Mouse (Mus musculus): Measurements from ENCODE around the gene Palm3.
"Not testable (repeated sequence)": the region's sequence is repeated elsewhere in the genome, so short reads cannot be mapped to it uniquely, and the experiment has no call there.

The Palm3 gene

DNA sequence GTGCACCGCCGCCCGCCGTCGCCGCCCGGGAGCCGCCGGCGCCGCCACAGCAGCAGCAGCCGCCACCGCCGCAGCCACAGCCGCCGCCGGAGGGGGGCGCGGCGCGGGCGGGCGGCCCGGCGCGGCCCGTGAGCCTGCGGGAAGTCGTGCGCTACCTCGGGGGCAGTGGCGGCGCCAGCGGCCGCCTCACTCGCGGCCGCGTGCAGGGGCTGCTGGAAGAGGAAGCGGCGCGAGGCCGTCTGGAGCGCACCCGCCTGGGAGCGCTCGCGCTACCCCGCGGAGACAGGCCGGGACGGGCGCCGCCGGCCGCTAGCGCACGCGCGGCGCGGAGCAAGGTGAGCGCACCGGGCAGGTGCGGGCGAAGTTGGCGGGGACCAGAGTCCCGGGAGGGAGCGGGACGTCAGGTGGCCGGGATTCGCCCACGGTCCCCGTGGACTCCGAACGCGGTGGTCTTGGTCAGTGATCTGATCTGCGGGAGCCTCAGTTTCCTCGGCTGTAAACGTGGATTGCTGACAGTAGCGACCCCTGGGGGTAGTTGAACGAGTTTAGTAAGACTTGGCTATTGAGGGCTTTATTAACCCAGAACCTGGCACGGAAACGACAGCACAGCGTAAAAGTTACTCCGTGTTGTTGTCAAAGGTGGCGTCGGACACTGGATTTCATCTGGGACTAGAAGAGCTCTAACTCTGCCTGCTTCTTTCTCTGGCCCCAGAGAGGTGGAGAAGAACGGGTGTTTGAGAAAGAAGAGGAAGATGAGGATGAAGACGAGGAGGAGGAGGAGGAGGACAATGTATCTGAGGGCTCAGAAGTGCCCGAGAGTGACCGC lies 22.8 kb upstream of the Palm3 start:
- no peak for DNase-seq (ENCODE audit: low spot score)

DNA sequence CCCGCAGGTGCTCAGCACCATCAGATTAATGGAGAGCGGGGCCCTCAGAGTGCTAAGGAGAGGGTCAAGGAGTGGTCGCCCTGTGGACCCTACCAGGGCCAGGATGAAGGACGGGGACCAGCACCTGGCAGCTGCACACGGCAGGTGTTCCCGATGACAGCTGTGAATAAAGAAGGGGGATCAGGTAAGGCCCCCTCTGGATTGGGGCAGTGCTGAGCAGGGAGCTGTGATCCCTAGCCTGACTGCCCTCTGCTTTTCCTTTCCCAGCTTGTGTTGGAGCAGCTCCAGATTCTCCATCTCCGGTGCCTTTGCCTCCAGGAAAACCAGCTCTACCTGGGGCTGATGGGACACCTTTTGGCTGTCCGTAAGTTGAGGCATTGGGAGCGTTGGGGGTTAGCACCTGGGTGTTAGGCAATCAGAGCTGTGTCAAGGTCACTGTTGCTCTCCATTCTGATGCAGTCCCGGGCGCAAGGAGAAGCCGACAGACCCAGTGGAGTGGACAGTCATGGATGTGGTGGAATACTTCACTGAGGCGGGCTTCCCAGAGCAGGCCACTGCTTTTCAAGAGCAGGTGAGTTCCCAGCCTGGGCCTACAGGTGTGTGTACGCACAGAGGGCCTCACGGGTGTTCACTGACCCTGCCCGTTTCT lies 22.1 kb upstream of the Palm3 start:
- DNase-seq (ENCODE audit: low spot score), result no peak

DNA sequence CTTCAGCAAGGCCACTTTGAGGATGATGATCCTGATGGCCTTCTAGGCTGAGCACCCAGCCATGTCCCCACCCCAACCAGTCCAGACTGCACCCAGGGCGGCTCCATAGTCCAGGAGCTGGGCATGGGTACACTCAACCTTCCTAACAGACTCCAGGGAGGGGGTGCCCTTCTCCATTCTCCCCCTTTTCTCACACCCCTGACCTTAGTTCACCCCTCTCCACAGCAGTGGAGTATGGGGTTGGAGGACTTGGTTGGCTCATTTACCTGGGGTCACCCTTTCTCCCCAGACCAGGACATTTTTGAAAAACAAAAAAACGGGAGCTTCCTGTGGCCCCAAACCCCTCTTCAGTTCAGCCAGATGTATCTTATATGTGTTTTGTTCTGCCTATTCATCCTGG lies 21.4 kb upstream of the Palm3 start:
- DNase-seq (ENCODE audit: low spot score), result no peak

DNA sequence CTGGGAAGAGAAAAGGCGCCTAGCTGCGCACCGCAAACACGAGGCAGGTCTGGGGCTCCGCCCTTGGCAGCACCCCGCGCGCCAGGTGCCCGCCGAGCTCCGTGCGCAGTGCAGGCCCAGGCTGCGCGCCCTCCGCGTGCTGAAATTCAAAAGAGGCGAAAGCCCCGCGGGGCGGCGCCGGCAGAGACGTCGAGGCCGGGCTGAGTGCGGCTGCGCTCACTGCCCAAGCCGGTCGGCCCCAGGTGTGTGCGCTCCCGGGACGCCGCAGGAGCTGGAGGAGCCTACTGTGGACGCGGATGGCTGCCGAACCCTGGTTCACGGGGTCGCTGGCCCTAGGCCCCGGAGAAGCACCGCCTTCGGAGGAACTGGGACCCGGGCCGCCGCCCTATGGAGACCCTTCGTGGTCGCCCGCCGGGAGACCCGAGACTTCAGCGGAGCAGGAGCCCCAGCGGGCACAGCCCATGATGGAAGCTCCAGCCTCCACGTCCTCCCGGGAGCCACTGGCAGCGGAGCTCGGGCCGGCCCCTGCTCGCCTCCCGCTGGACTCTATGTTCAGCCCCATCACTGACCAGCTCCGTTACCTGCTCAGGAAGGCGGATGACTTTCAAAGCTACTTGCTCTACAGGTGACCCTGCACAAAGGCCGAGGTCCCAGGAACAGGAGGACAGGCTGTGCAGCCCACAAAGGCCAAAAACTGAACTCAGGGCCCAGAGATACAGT lies 19.8 kb upstream of the Palm3 start, which contains the start of gene 1700067K01Rik:
TSS of gene 1700067K01Rik (plus strand) at position 222 of the 720 bp plus-strand sequence.
- DNase-seq (ENCODE audit: low spot score), result no peak

DNA sequence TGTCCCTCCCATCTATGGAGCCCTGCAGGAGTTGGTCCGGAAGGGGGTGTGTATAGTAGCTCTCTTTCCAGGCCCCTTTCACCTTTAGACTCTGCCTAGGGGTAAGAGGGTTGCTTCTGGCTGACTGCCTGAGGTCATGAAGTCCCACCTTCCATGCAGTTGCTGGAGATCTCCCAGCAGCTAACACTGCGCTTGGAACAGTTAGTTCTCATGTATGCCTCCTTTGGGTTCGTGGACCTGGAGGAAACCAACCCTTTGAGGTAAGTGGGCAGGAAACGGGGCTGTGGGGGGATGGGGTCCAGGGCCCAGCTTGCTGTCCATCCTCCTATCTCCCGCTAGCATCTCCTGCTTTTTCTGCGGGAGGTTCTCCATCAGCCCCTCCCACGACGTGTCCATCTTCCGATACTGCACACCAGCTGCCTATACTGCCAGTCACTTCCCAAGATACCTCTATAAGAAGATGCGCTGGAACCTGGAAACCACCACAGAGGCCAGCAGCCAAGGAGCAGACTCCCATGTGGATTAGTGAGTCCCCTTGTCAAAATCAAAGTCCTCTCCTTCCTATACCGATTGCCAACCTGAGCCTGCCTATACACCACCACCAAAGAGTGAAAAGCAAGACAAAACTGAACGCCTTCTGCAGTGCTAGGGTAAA lies 18.2 kb upstream of the Palm3 start:
- no peak for DNase-seq (ENCODE audit: low spot score)

DNA sequence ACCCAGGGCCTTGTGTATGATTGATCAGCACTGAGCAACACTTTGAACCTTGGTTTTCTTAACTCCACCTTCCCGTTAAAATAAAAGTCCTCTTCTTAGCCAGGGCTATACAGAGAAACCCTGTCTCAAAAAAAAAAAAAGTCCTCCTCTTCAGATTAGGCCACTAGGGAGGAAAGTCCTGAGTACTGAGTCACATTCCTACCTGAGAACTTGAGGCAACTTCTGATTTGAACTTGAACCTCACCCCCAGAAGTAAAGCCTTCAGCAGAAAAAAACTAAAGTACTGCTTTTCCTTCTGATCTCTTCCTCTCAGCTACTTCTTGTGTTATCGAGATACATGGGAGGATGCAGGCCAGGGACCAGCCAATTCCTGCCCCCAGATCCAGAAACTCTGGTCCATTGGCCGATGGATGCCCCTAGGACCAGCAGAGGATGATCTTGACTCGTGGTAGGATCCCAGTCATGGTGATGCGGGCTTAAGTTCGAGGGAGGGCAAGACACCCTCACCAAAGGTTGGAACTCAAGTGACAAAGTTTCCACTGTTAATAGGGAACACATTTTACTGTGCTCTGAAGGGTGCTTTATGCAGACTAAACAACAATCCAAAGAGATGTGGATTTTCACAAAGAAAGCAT lies 17.5 kb upstream of the Palm3 start:
- DNase-seq (ENCODE audit: low spot score), result no peak

DNA sequence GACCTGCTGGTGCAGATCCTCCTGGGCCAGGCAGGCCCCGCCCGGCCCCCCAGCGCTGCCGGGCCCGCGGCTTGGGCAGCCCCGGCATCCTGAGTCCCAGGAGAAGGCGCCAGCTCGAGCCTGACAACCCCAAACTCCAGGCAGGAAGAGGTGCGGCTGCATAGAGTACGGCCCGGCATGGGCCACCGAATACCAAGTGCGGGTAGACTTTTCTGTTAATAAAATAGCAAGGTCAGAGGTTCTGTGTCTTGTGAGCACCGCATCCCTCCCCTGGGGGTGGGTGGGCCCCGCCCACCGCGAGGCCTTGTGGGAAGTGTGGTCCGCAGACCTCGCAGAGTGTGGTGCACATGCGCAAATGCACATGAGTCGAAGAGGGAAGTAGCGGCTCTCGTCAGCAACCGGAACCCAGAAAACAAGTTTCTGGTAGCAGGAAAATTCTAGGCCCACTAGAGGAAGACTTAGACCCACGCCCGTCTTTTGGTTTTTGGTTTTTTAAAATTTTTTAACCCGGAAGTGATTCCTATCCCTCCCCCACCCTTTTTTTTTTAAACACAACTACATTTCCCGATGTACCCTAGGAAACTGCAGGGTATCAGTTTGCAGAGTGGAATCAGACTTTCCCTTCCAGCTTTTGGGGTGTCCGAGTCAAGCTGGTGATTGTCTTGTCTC lies 16.6 kb upstream of the Palm3 start:
- peak; percentile 95 for DNase-seq (ENCODE audit: low spot score)

DNA sequence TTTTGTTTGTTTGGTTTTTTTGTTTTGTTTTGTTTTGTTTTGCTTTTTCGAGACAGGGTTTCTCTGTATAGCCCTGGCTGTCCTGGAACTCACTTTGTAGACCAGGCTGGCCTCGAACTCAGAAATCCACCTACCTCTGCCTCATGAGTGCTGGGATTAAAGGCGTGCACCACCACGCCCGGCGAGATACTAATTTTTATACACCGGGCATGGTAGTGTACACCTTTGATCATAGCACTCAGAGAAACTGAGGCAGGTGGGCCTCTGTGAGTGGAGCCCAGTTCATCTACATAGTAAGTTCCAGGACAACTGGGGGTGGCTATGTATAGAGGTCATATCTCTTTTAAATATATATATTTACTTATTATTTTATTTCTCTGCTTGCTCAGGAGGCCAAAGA lies 15.8 kb upstream of the Palm3 start:
- not testable (repeated sequence) for DNase-seq (ENCODE audit: low spot score)

DNA sequence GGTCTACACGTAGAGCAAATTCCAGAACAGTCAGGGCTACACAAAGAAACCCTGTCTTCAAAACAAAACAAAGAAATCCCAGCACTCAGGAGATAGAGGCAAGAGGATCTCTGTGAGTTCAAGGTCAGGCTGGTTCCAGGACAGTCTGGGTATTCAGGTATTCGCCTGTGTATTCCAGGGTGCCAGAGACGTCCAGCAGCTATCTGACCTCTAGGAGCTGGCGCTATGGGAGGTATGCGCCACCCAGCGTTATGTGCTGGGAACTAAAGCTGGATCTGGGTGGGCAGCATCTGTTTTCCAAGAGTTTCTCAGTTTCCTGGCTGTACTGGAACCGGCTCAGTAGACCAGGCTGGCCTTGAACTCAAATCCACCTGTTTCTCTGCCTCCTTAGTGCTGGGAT lies 12.9 kb upstream of the Palm3 start:
- DNase-seq (ENCODE audit: low spot score), result no peak

DNA sequence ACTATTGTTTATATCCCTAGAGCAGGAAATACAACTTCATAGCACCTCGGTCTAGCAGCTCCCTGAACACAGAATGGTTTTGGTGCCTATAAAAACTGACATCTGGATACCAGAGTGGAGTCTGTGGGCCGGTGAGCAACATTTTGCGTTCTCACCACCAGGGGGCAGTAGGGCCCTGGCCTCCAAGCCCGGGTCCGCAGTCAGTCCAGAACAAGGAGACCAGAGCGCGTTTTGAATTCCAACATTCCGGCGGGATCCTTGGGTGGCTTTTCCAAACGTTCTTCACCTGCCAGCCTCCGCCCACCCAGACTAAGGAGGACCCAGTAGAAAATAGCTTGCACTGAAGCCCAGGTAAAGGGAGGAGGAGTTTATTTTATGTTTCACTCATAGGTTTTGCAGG lies 11.4 kb upstream of the Palm3 start:
- peak; percentile 86 for DNase-seq (ENCODE audit: low spot score)

DNA sequence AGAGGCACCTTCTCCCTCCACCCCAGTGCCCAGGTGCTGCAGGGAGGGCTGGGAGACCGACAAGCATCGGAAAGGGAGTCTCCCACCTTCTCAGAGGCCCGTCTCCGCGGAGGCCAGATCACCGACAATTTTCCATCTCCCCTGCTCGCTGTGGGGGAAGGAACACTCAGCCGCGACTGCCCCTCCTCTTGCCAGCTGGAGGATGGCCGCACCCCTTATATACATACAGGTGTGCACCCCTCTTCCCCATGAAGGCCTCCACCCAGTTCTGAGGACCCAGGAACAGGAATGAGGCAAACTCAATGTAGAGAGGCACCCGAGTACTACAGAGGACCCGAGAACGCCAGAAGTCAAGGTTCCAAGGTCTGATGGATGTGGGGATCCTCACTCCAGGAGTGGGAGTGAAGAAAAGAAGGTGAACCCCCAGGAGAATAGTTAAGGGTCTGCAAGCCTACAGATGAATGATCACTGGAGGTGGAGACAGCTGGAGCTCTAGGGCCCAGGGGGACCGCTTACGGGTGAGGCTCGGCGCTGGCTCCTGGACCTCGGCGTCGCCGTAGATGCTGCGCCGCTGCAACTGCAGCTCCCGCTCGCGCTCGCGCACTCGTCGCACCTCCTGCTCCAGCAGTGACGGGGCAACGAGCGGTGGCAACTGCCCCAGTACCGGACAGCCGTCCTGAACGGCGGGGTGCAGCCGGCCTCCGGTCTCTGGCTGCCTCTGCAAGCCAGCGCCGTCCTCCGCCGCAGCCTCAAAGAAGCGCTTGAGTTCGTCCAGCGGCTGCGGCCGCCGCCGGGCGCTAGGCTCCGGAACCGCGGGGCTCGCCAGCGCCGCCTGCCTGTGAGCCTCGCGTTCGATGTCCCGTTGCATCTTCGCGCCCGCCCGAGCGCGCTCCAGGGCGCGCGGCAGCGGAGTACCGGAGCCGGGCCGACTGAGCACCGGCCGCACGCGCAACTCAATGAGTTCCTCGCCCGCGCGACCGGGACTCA lies 10.4 kb upstream of the Palm3 start:
- DNase-seq (ENCODE audit: low spot score), result peak; percentile 65

DNA sequence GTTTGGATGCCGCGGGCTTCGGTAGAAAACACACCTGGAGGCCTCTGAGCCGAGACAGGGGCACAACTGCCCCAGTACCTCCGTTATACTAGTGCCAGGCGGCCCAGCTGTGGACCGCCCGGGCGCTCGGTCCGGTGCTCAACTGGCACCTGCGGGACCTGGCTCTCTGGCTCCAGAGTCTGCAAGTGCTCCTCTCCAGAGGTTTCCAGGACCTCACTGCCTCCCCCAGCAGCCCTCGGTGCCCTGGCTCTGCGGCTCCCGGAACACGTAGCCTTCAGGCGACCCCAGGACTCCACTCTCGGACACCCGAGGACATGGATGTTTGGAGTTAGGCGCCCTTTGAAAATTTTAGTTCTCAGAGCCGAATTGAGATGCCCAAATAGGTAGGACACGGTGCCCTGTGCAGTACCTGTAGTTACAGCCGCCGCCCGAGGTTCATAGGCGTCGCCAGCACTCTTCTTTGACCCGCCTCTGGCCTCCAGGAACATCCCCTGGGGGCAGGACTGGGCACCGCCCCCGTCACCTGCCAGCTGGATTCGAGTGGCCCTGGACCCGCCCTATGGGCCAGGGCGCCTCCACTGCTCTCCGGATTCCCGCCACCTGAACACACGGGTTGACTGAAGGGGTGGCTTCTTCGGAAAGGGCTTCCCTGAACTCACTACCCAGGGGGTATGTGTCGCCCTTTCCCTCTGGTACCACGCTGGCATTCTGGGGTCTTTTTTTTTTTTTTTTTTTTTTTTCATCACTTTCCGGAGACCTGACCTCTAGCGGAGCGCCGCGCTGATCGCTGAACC lies 9.4 kb upstream of the Palm3 start, which contains the start of gene 2210011C24Rik:
TSS of gene 2210011C24Rik (minus strand) at position 467 of the 794 bp plus-strand sequence.
- DNase-seq (ENCODE audit: low spot score), result no peak

DNA sequence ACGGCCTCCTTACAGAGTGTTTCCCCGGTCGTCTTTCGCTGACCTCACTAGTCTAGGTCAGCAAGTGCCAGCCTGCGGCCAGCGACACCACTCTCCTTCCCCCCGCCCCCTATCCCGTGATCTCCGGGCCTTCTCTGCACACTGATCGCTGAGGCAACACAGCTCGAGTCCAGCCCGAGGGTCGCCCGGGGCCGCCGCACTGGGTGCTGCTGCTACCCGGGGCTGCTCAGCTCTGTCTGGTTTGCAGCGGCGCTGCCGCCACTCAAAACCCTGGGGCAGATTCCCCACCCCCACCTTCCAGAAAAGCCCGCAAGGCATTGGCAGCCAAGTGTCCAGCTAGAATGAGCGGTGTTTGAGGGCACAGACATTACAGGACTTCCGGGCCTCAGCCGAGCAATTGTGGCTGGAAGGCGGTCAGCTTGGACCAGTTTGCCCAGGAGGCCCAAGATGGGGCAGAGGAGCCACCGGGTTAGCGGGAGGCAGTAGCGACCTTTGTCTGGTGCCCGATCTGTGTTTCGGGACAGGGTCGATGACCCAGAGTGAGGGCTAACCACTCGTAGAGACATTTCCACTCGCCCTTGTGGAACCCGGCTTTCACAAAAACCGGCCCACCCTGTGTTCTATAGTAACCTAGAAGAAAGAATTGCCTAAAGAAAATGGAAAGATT lies 8.6 kb upstream of the Palm3 start:
- DNase-seq (ENCODE audit: low spot score), result no peak

DNA sequence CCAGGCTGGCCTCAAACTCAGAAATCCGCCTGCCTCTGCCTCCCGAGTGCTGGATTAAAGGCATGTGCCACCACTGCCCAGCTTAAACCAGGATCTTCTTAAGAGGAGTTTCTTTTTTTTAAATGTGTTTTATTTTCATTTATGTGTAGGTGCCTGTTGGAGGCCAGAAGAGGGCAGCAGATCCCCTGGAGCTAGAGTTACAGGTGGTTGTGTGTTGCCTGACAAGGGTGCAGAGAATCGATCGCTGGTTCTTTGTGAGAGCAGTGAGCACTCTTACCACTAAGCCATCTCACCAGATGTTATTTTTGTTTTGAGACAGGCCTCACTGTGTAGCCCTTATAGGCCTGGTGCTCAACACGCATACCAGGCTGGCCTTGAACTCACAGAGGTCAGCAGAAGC lies 5.4 kb upstream of the Palm3 start:
- DNase-seq (ENCODE audit: low spot score), result no peak

DNA sequence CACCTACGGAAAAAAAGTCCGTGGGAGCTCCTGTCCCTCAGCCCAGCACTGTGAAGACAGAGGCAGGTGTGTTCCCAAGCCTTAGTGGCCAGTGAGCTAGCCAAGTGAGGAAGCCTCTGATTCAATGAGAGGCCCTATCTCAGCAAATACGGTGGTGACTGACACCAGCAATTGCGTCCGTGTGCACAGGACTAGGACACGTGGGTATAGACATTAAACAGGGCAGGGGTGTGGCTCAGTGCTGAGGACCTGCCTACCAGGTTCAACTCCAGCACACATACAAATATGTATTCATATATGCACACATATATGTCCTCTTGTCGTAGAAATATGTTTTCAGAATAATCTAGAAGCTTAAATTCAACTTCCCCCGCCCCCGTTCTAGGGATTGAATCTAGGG lies 1.5 kb upstream of the Palm3 start:
- no peak for DNase-seq (ENCODE audit: low spot score)

DNA sequence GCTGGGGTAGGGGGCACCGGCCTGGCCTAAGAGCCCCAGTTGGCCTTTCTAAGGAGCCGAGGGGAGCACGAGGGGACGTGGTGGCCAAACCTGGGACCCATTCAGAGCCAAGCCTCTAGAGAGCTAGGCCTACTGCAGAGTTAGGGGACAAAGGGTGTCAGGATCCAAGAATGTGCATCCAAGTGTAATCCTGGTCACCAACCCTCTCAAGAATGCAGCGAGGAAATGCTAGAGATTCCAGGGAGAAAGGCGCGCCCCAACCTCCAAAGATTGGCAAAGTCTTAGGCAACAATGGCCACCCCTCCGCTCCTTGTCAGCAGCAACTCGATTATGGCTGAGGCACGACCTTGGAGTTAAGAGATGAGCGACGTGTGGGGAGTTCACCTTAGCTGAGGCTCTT lies 298 bp downstream of the Palm3 start:
- no peak for DNase-seq (ENCODE audit: low spot score)

DNA sequence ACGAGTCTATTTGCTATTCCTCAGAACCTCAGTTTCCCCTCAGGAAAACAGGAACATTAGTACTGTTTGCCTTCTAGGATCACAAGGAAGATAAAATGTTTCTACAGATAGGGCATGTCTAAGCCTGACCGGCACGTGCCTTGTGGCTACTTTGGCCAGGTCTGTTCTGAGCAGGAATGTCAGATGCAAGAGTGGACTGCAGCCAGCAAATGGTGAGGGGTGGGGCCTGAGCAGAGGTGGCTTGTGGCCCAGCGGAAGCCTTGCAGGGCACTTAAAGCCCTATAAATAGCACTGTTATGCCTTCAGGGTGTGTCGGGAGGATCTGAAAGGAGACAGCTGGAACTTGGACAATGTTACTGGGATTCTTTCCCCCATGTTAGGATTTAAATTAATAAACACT lies 1.8 kb downstream of the Palm3 start:
- DNase-seq (ENCODE audit: low spot score), result no peak

DNA sequence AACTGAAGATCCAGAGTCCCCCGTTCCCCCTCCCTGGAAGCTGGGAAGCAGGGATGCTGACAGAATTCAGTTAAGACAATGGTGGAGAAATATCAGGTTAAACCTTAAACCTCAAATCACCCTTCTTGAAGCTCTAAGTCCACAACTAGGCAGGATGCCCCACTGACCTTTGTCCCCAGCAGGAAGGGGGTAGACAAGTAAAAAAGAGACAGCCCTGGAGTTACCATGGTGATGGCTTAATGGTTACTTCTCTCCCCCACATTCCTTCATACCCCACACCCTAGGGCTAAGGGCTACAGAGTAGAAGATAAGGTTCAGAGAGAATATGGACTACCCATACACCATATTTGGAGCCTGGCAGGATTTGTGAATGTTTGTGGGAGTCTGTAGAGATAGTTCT lies 2.4 kb downstream of the Palm3 start:
- DNase-seq (ENCODE audit: low spot score), result no peak

DNA sequence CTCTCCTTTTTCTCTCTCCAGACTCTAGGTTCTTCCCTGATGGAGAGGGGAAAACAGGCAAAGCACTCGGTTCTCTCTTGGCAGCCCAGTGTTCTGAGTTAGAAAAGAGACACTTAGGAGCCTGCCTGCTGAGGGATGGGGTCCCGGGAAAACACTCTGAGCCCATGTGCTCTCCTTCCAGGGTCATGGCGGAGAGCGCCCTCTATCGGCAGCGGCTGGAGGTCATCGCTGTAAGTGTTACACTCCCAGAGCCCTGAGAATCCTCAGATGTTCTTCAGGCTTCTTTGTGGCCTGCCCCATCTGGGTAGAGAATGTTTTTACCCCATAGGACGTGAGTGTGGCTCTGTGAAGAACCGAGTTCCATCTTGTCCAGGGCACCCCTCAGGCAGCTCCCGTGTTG lies 2.9 kb downstream of the Palm3 start:
- no peak for DNase-seq (ENCODE audit: low spot score)
